Mouse (Mus musculus): ENCODE measurements around the gene Gm43191. TPM values are rescaled to one million over a fixed set of nuclear protein-coding genes. Genes with fewer than 3 reads are reported as not detected.

The Gm43191 gene
- total RNA-seq, 1 experiment: 0.94 TPM

DNA sequence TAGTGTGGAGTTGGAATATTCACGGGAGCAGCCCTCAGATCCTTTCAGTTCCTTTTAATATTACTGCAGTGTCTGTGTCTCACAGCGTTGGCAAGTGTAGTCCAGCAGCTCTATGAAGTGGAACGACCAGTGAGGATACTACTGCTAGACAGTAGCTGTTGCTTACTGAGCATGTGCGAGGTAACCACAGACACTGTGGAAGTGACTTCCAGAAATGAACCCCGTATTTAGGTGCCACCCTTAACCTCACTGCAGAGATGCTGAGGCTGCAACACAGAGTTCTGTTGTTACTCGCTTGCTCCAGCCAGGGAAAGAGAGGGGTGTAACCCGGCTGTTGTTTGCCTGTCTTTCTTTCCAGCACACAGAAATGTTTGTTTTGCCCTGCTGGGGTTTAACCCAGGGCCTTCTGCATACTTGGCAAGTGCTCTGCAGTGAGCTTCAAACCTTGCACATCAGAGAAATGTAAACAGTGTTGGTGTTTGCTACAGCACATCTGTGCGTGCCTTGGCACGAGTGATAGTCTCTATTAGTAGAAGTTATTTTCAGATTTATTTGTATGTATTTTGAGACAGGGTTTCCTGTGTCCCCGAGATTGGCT lies 66.7 kb downstream of the Gm43191 start, which contains the start of gene Trmt13:
Gene Trmt13, minus strand, starts transcription at position 293 of the 598 bp plus-strand sequence.
- no peak within 1 kb of the TSS for H3K4me3 ChIP-seq (ENCODE audit: insufficient read depth in 1 of 2, low read depth in 1 of 2, low read length in 2 of 2, poor library complexity in 1 of 2, severe bottlenecking in 1 of 2)
- no peaks in the 10 kb centered on the region; the same call in 1 of the 2 replicates for H3K9me3 ChIP-seq (ENCODE audit: control insufficient read depth, insufficient read depth, low read depth, low read length)
- H3K4me1 ChIP-seq (ENCODE audit: control insufficient read depth in 2 of 2, insufficient read depth in 2 of 2, low read length in 2 of 2, poor library complexity in 1 of 2): no peaks in the 10 kb centered on the region
- DNase-seq (ENCODE audit: low read depth, low spot score): no peak
- peaks cover 15% of the 10 kb centered on the region for H3K36me3 ChIP-seq (ENCODE audit: control insufficient read depth, insufficient read depth, low read length, poor library complexity, severe bottlenecking)
- no peak within 1 kb of the TSS for H3K9ac ChIP-seq (ENCODE audit: insufficient read depth, low read depth, low read length, poor library complexity, severe bottlenecking)
- TF ChIP-seq ZNF384 (IDR thresholded peaks at IDR 0.05; ENCODE audit: low read depth, low read length) (no peak), ZC3H11A (IDR thresholded peaks at IDR 0.05; ENCODE audit: borderline replicate concordance, low read depth, low read length) (no peak), HCFC1 (IDR thresholded peaks at IDR 0.05; ENCODE audit: borderline replicate concordance, insufficient read depth, low read length) (no peak), MAFK (IDR thresholded peaks at IDR 0.05; ENCODE audit: insufficient read depth, low read depth, low read length) (no peak), CHD2 (IDR thresholded peaks at IDR 0.05; ENCODE audit: low read depth, low read length) (no peak)
- H3K27ac ChIP-seq (ENCODE audit: insufficient read depth, low read depth, low read length, poor library complexity, severe bottlenecking): no peak within 1 kb of the TSS
- in situ Hi-C loops (cut with MboI; ENCODE audit: low sequenced_read_pairs in 2 of 2, unreplicated experiment in 2 of 2): no loop called here

DNA sequence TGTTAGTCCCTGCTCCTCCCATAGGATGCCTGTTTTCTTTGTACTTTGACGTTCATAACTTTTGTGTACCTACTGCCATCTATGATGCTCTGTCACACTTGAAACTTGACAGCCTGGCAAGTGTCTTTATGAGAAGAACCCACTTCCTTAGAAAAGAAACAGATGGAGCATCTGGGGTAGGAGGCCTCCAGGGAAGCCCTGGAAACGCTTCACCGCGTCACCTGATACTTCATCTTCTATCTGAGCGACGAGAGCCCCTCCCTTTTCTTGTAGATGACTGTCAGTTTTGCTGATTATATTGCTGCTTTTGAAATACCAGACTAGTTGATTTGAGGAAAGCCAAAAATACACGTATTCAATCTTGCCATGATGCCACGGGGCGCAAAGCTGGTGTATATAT lies 76.5 kb downstream of the Gm43191 start:
- in situ Hi-C loops (cut with MboI; ENCODE audit: low sequenced_read_pairs in 2 of 2, unreplicated experiment in 2 of 2): no loop called here
- TF ChIP-seq ZC3H11A (IDR thresholded peaks at IDR 0.05; ENCODE audit: borderline replicate concordance, low read depth, low read length) (no peak), CHD2 (IDR thresholded peaks at IDR 0.05; ENCODE audit: low read depth, low read length) (no peak), ZNF384 (IDR thresholded peaks at IDR 0.05; ENCODE audit: low read depth, low read length) (no peak), MAFK (IDR thresholded peaks at IDR 0.05; ENCODE audit: insufficient read depth, low read depth, low read length) (no peak), HCFC1 (IDR thresholded peaks at IDR 0.05; ENCODE audit: borderline replicate concordance, insufficient read depth, low read length) (no peak)
- Histone ChIP-seq H3K9ac (ENCODE audit: insufficient read depth, low read depth, low read length, poor library complexity, severe bottlenecking) (no peak overlapping the region), H3K4me1 (ENCODE audit: control insufficient read depth in 2 of 2, insufficient read depth in 2 of 2, low read length in 2 of 2, poor library complexity in 1 of 2) (0 out of 4 replicates have a peak, but pooled peaks cover 2% of the 10 kb centered on the region in 2 experiments), H3K9me3 (ENCODE audit: control insufficient read depth, insufficient read depth, low read depth, low read length) (no peaks in the 10 kb centered on the region), H3K4me3 (ENCODE audit: insufficient read depth in 1 of 2, low read depth in 1 of 2, low read length in 2 of 2, poor library complexity in 1 of 2, severe bottlenecking in 1 of 2) (no peak overlapping the region), H3K36me3 (ENCODE audit: control insufficient read depth, insufficient read depth, low read length, poor library complexity, severe bottlenecking) (peaks cover 2% of the 10 kb centered on the region), H3K27ac (ENCODE audit: insufficient read depth, low read depth, low read length, poor library complexity, severe bottlenecking) (no peak overlapping the region)
- no peak for DNase-seq (ENCODE audit: low read depth, low spot score)

DNA sequence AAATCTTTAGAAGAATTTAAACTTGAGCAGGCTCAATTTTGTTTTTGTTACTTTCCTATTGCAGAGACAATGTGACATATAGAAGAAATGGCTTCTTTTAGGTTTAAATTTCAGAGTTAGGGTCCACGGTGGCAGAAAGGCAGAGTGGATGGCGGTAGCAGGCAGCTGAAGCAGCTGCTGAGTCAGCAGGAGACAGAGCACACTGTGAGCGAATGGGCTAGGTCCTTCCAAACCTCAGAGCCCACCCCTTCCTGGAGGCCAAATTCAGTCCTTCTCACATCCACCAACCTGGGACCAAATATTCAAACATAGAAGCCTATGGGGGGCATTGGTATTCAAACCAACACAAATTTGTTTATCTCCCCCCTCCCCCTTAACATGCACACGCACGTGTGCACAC lies 79.3 kb downstream of the Gm43191 start:
- Histone ChIP-seq H3K36me3 (ENCODE audit: control insufficient read depth, insufficient read depth, low read length, poor library complexity, severe bottlenecking) (no peaks in the 10 kb centered on the region; the same call in 1 of the 2 replicates), H3K9me3 (ENCODE audit: control insufficient read depth, insufficient read depth, low read depth, low read length) (no peaks in the 10 kb centered on the region), H3K9ac (ENCODE audit: insufficient read depth, low read depth, low read length, poor library complexity, severe bottlenecking) (no peak overlapping the region), H3K27ac (ENCODE audit: insufficient read depth, low read depth, low read length, poor library complexity, severe bottlenecking) (no peak overlapping the region), H3K4me1 (ENCODE audit: control insufficient read depth in 2 of 2, insufficient read depth in 2 of 2, low read length in 2 of 2, poor library complexity in 1 of 2) (peaks cover 2 to 3% of the 10 kb centered on the region in 2 experiments; a peak in 1 of 4 replicates), H3K4me3 (ENCODE audit: insufficient read depth in 1 of 2, low read depth in 1 of 2, low read length in 2 of 2, poor library complexity in 1 of 2, severe bottlenecking in 1 of 2) (no peak overlapping the region)
- in situ Hi-C loops (cut with MboI; ENCODE audit: low sequenced_read_pairs in 2 of 2, unreplicated experiment in 2 of 2): no loop called here
- DNase-seq (ENCODE audit: low read depth, low spot score): no peak
- TF ChIP-seq MAFK (IDR thresholded peaks at IDR 0.05; ENCODE audit: insufficient read depth, low read depth, low read length): peak; percentile 94
- TF ChIP-seq HCFC1 (IDR thresholded peaks at IDR 0.05; ENCODE audit: borderline replicate concordance, insufficient read depth, low read length): no peak

DNA sequence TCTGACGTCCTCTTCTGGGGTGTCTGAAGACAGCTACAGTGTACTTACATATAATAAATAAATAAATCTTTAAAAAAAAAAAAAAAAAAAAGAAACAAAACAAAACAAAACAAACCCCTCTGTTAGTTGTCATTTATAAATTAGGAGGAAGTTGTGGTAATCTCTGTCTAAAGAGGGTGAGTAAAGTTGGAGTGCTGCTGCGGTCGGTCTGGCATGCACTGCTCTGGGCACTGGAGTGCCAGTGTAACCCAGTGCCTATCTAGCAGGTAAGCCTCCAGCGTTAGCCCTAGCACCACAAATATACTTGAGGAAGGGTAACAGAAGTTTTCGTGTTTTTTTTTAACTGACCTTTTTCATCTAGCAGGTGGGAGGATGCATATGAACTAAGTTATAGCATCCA lies 80.1 kb downstream of the Gm43191 start:
- peaks cover 2 to 3% of the 10 kb centered on the region in 2 experiments; a peak in 2 of 4 replicates for H3K4me1 ChIP-seq (ENCODE audit: control insufficient read depth in 2 of 2, insufficient read depth in 2 of 2, low read length in 2 of 2, poor library complexity in 1 of 2)
- H3K27ac ChIP-seq (ENCODE audit: insufficient read depth, low read depth, low read length, poor library complexity, severe bottlenecking): no peak overlapping the region
- in situ Hi-C loops (cut with MboI; ENCODE audit: low sequenced_read_pairs in 2 of 2, unreplicated experiment in 2 of 2): no loop called here
- no peak for DNase-seq (ENCODE audit: low read depth, low spot score)
- no peaks in the 10 kb centered on the region for H3K9me3 ChIP-seq (ENCODE audit: control insufficient read depth, insufficient read depth, low read depth, low read length)
- TF ChIP-seq ZC3H11A (IDR thresholded peaks at IDR 0.05; ENCODE audit: borderline replicate concordance, low read depth, low read length) (no peak), CHD2 (IDR thresholded peaks at IDR 0.05; ENCODE audit: low read depth, low read length) (no peak), ZNF384 (IDR thresholded peaks at IDR 0.05; ENCODE audit: low read depth, low read length) (no peak), HCFC1 (IDR thresholded peaks at IDR 0.05; ENCODE audit: borderline replicate concordance, insufficient read depth, low read length) (no peak), MAFK (IDR thresholded peaks at IDR 0.05; ENCODE audit: insufficient read depth, low read depth, low read length) (no peak)
- H3K36me3 ChIP-seq (ENCODE audit: control insufficient read depth, insufficient read depth, low read length, poor library complexity, severe bottlenecking): no peaks in the 10 kb centered on the region; the same call in 1 of the 2 replicates
- H3K4me3 ChIP-seq (ENCODE audit: insufficient read depth in 1 of 2, low read depth in 1 of 2, low read length in 2 of 2, poor library complexity in 1 of 2, severe bottlenecking in 1 of 2): no peak overlapping the region
- H3K9ac ChIP-seq (ENCODE audit: insufficient read depth, low read depth, low read length, poor library complexity, severe bottlenecking): no peak overlapping the region

Data from ES-E14 (cell line).